Mouse (Mus musculus): Measurements from ENCODE around the gene Ampd2.

The Ampd2 gene

GRCm38 (mm10) chr3:108064672-108065071 is 21.8 kb downstream of the Ampd2 start:
- TF ChIP-seq GATA4 (IDR thresholded peaks at IDR 0.05; ENCODE audit: insufficient replicate concordance, low read length): no peak

- TF ChIP-seq GATA4 (IDR thresholded peaks at IDR 0.05; ENCODE audit: insufficient replicate concordance, low read length): no peak
Observed at GRCm38 (mm10) chr3:108062648-108063047, 23.8 kb downstream of the Ampd2 start.

GRCm38 (mm10) chr3:108061420-108061819 is 25.0 kb downstream of the Ampd2 start:
- no peak for TF ChIP-seq GATA4 (IDR thresholded peaks at IDR 0.05; ENCODE audit: insufficient replicate concordance, low read length)

- TF ChIP-seq GATA4 (IDR thresholded peaks at IDR 0.05; ENCODE audit: insufficient replicate concordance, low read length): no peak
Observed at GRCm38 (mm10) chr3:108050493-108050892, 36.0 kb downstream of the Ampd2 start.

GRCm38 (mm10) chr3:108048306-108048705 is 38.1 kb downstream of the Ampd2 start:
- TF ChIP-seq GATA4 (IDR thresholded peaks at IDR 0.05; ENCODE audit: insufficient replicate concordance, low read length): no peak

- no peak for TF ChIP-seq GATA4 (IDR thresholded peaks at IDR 0.05; ENCODE audit: insufficient replicate concordance, low read length)
Observed at GRCm38 (mm10) chr3:108046944-108047655, 39.4 kb downstream of the Ampd2 start.

GRCm38 (mm10) chr3:108044394-108045140 is 41.9 kb downstream of the Ampd2 start, which contains the start of gene Gstm4:
Gstm4 (minus strand) TSS chr3:108044894.
- no peak for TF ChIP-seq GATA4 (IDR thresholded peaks at IDR 0.05; ENCODE audit: insufficient replicate concordance, low read length)

- no peak for TF ChIP-seq GATA4 (IDR thresholded peaks at IDR 0.05; ENCODE audit: insufficient replicate concordance, low read length)
Observed at GRCm38 (mm10) chr3:108033156-108033555, 53.3 kb downstream of the Ampd2 start.

- TF ChIP-seq GATA4 (IDR thresholded peaks at IDR 0.05; ENCODE audit: insufficient replicate concordance, low read length): no peak; the same call in 1 of the 2 replicates
Observed at GRCm38 (mm10) chr3:108032113-108032512, 54.3 kb downstream of the Ampd2 start.

GRCm38 (mm10) chr3:108028641-108029365 is 57.6 kb downstream of the Ampd2 start:
- TF ChIP-seq GATA4 (IDR thresholded peaks at IDR 0.05; ENCODE audit: insufficient replicate concordance, low read length): no peak

- TF ChIP-seq GATA4 (IDR thresholded peaks at IDR 0.05; ENCODE audit: insufficient replicate concordance, low read length): no peak; the same call in 1 of the 2 replicates
Observed at GRCm38 (mm10) chr3:108026597-108026996, 59.9 kb downstream of the Ampd2 start.

GRCm38 (mm10) chr3:108026049-108026448 is 60.4 kb downstream of the Ampd2 start:
- no peak for TF ChIP-seq GATA4 (IDR thresholded peaks at IDR 0.05; ENCODE audit: insufficient replicate concordance, low read length)

GRCm38 (mm10) chr3:108025318-108025717 is 61.1 kb downstream of the Ampd2 start:
- TF ChIP-seq GATA4 (IDR thresholded peaks at IDR 0.05; ENCODE audit: insufficient replicate concordance, low read length): peak; percentile 67; the same call in 1 of the 2 replicates

Measured in liver, adult (tissue).